Mouse (Mus musculus) T-helper 17 cell (primary cell): ENCODE measurements around the gene Zfp384.
"Not testable (repeated sequence)": the region's sequence is repeated elsewhere in the genome, so short reads cannot be mapped to it uniquely, and the experiment has no call there.

Experiments
- in situ Hi-C, 2 experiments: fragments of 300-600 bp; cut with MboI, MseI; formaldehyde crosslinking; loops; 1 replicate in 1 of 2; 2 replicates in 1 of 2; pipeline ENCODE4 v1.15.1; 2025; ENCODE audit warnings: high pct_unique_total_duplicates in 2 of 2

Zfp384 gene

GRCm38 (mm10) chr6:125009181-125010073 lies 482 bp downstream of the Zfp384 start:
- in situ Hi-C loops, result loop anchor here in 1 of 2 experiments (5.0 kb wide), 1 partner anchor 42 kb away; the partner anchor contains the start of gene Cops7a

- in situ Hi-C loops, result no loop called here
Measured at GRCm38 (mm10) chr6:125017682-125018081, 8.7 kb downstream of the Zfp384 start.

GRCm38 (mm10) chr6:125030532-125030931 lies 21.6 kb downstream of the Zfp384 start:
- in situ Hi-C loops, result not testable (repeated sequence)

GRCm38 (mm10) chr6:125031604-125032003 lies 22.7 kb downstream of the Zfp384 start:
- in situ Hi-C loops, result no loop called here

- in situ Hi-C loops, result no loop called here
Measured at GRCm38 (mm10) chr6:125038666-125039065, 29.7 kb downstream of the Zfp384 start.

GRCm38 (mm10) chr6:125039131-125039530 lies 30.2 kb downstream of the Zfp384 start:
- in situ Hi-C loops, result no loop called here

GRCm38 (mm10) chr6:125039533-125040153 lies 30.7 kb downstream of the Zfp384 start, which contains the start of gene Ing4:
TSS of gene Ing4 (plus strand) at chr6:125039760.
- in situ Hi-C loops, result no loop called here

- in situ Hi-C loops, result no loop called here
Measured at GRCm38 (mm10) chr6:125040221-125040620, 31.3 kb downstream of the Zfp384 start.

- in situ Hi-C loops, result no loop called here
Measured at GRCm38 (mm10) chr6:125041047-125041446, 32.1 kb downstream of the Zfp384 start.

GRCm38 (mm10) chr6:125042081-125042480 lies 33.1 kb downstream of the Zfp384 start:
- in situ Hi-C loops, result no loop called here

GRCm38 (mm10) chr6:125046691-125047090 lies 37.7 kb downstream of the Zfp384 start:
- in situ Hi-C loops, result loop anchor here (5.0 kb wide), 1 partner anchor 36 kb away; no protein-coding TSS in a partner anchor

GRCm38 (mm10) chr6:125049678-125050077 lies 40.7 kb downstream of the Zfp384 start, which contains the start of gene Acrbp:
TSS of gene Acrbp (plus strand) at chr6:125049689.
- in situ Hi-C loops, result loop anchor here (5.0 kb wide), 1 partner anchor 33 kb away; no protein-coding TSS in a partner anchor

- in situ Hi-C loops, result no loop called here
Measured at GRCm38 (mm10) chr6:125051237-125051636, 42.3 kb downstream of the Zfp384 start.

- in situ Hi-C loops, result no loop called here
Measured at GRCm38 (mm10) chr6:125061493-125061892, 52.5 kb downstream of the Zfp384 start.

- in situ Hi-C loops, result no loop called here
Measured at GRCm38 (mm10) chr6:125062511-125062910, 53.6 kb downstream of the Zfp384 start.

- in situ Hi-C loops, result no loop called here
Measured at GRCm38 (mm10) chr6:125063906-125064305, 55.0 kb downstream of the Zfp384 start.

GRCm38 (mm10) chr6:125065223-125065622 lies 56.3 kb downstream of the Zfp384 start:
- in situ Hi-C loops, result not testable (repeated sequence)

- in situ Hi-C loops, result no loop called here
Measured at GRCm38 (mm10) chr6:125067571-125067995, 58.6 kb downstream of the Zfp384 start, which contains the start of gene Lpar5. TSS of gene Lpar5 (plus strand) at chr6:125067920.

- in situ Hi-C loops, result no loop called here
Measured at GRCm38 (mm10) chr6:125071170-125071895, 62.4 kb downstream of the Zfp384 start.

GRCm38 (mm10) chr6:125071896-125072279 lies 62.9 kb downstream of the Zfp384 start:
- in situ Hi-C loops, result no loop called here

- in situ Hi-C loops, result no loop called here
Measured at GRCm38 (mm10) chr6:125073825-125074224, 64.9 kb downstream of the Zfp384 start.
